Comparison of ENCODE assay signal across 9 mouse cellular contexts in genomic region chr14:75527464-75528190, GRCm38 (mm10).
DNase-seq lines count a peak whose midpoint lies in the region; ATAC-seq and TF ChIP-seq lines count a peak whose summit lies in the region.
"Had no signal": no experiment of that assay in that cellular context is flagged by ENCODE, and none has a peak within 500 bp of the region (broad histone marks: within the 10 kb centered on the region; RNA-seq: fewer than 3 reads in every experiment).

No protein-coding gene starts in this region.

- peak; percentile 78 for DNase-seq in kidney, adult 11 months
- peak; percentile 80 for DNase-seq in adrenal gland, postnatal 14 days
- DNase-seq in left cerebral cortex, postnatal 14 days (ENCODE audit: low spot score in 2 of 2) = peak; percentile 83 to 93
- DNase-seq in retina, postnatal 7 days (ENCODE audit: low read depth, low spot score) = peak; percentile 43
- no peak for DNase-seq in liver, postnatal 0 days

- H3K9ac ChIP-seq in kidney, embryonic 16.5 days (replicated peaks; ENCODE audit: low read length) = no peak overlapping the region
- H3K9ac ChIP-seq in forebrain, embryonic 15.5 days (replicated peaks) = no peak overlapping the region
- no peak overlapping the region for H3K9ac ChIP-seq in hindbrain, embryonic 15.5 days
- H3K9ac ChIP-seq in liver, postnatal 0 days (replicated peaks) = no peak overlapping the region
- H3K9ac ChIP-seq: embryonic facial prominence, embryonic 12.5 days had no signal

- no peaks in the 10 kb centered on the region for H3K36me3 ChIP-seq in kidney, embryonic 16.5 days (ENCODE audit: insufficient read depth, low read length)
- no peaks in the 10 kb centered on the region for H3K36me3 ChIP-seq in forebrain, embryonic 15.5 days
- H3K36me3 ChIP-seq in hindbrain, embryonic 15.5 days = no peaks in the 10 kb centered on the region
- H3K36me3 ChIP-seq in liver, postnatal 0 days (replicated peaks; ENCODE audit: insufficient read depth, low read length) = no peaks in the 10 kb centered on the region
- H3K36me3 ChIP-seq: embryonic facial prominence, embryonic 12.5 days had no signal

- intact Hi-C loops in left cerebral cortex, postnatal 14 days (cut with DNase I) = loop anchor here (5.0 kb wide), 1 partner anchor 70 kb away; the partner anchor contains the start of gene Siah3

- 61% methylated on average over 10 of the region's 10 CpGs for WGBS in kidney, embryonic 16.5 days
- WGBS in forebrain, embryonic 15.5 days = 16% methylated on average over 10 of the region's 10 CpGs
- WGBS in hindbrain, embryonic 15.5 days = 33% methylated on average over 10 of the region's 10 CpGs
- WGBS in liver, postnatal 0 days (ENCODE audit: insufficient replicate concordance) = 74% methylated on average over 10 of the region's 10 CpGs

- ATAC-seq in kidney, embryonic 16.5 days (ENCODE audit: low FRiP score, low TSS enrichment) = no peak
- ATAC-seq in forebrain, embryonic 15.5 days (replicated peaks) = peak; percentile 94
- peak; percentile 85 for ATAC-seq in hindbrain, embryonic 15.5 days (ENCODE audit: low FRiP score, low read depth)
- ATAC-seq in liver, postnatal 0 days = no peak

- no peak for TF ChIP-seq EP300 in liver, postnatal 0 days (IDR thresholded peaks at IDR 0.05; ENCODE audit: low read depth)

- no peak overlapping the region for H3K27ac ChIP-seq in kidney, embryonic 16.5 days (ENCODE audit: low read length)
- H3K27ac ChIP-seq in forebrain, embryonic 15.5 days (replicated peaks) = peak overlapping the region; percentile 93
- H3K27ac ChIP-seq in hindbrain, embryonic 15.5 days (replicated peaks) = peak overlapping the region; percentile 72
- no peak overlapping the region for H3K27ac ChIP-seq in liver, postnatal 0 days (ENCODE audit: low read depth)
- H3K27ac ChIP-seq: embryonic facial prominence, embryonic 12.5 days had no signal

- no peak overlapping the region for H3K4me3 ChIP-seq in kidney, embryonic 16.5 days (ENCODE audit: low read length)
- H3K4me3 ChIP-seq in forebrain, embryonic 15.5 days = no peak overlapping the region
- H3K4me3 ChIP-seq in hindbrain, embryonic 15.5 days = no peak overlapping the region
- H3K4me3 ChIP-seq in liver, postnatal 0 days (ENCODE audit: low read depth, low read length) = no peak overlapping the region
- H3K4me3 ChIP-seq: embryonic facial prominence, embryonic 12.5 days had no signal

- H3K4me1 ChIP-seq in kidney, embryonic 16.5 days (ENCODE audit: insufficient read depth, low read length) = peaks cover 10% of the 10 kb centered on the region; the same call in 1 of the 2 replicates
- peaks cover 33% of the 10 kb centered on the region for H3K4me1 ChIP-seq in forebrain, embryonic 15.5 days
- peaks cover 12% of the 10 kb centered on the region for H3K4me1 ChIP-seq in hindbrain, embryonic 15.5 days (replicated peaks)
- no peaks in the 10 kb centered on the region; the same call in 1 of the 2 replicates for H3K4me1 ChIP-seq in liver, postnatal 0 days (ENCODE audit: insufficient read depth)

- TF ChIP-seq CTCF in liver, postnatal 0 days (IDR thresholded peaks at IDR 0.05; ENCODE audit: low read depth) = no peak

- H3K27me3 ChIP-seq in kidney, embryonic 16.5 days (ENCODE audit: insufficient read depth, low read length) = no peaks in the 10 kb centered on the region
- H3K27me3 ChIP-seq in forebrain, embryonic 15.5 days = no peaks in the 10 kb centered on the region
- H3K27me3 ChIP-seq in hindbrain, embryonic 15.5 days = no peaks in the 10 kb centered on the region
- no peaks in the 10 kb centered on the region for H3K27me3 ChIP-seq in liver, postnatal 0 days (ENCODE audit: insufficient read depth, low read length)
- H3K27me3 ChIP-seq: embryonic facial prominence, embryonic 12.5 days had no signal

- H3K4me2 ChIP-seq in kidney, embryonic 16.5 days (replicated peaks; ENCODE audit: low read depth, low read length) = no peak overlapping the region
- no peak overlapping the region; the same call in 1 of the 2 replicates for H3K4me2 ChIP-seq in forebrain, embryonic 15.5 days (replicated peaks)
- peak overlapping the region; percentile 4; the same call in 1 of the 2 replicates for H3K4me2 ChIP-seq in hindbrain, embryonic 15.5 days
- no peak overlapping the region for H3K4me2 ChIP-seq in liver, postnatal 0 days (ENCODE audit: low read depth, low read length)
- H3K4me2 ChIP-seq: embryonic facial prominence, embryonic 12.5 days had no signal

- H3K9me3 ChIP-seq in kidney, embryonic 16.5 days (ENCODE audit: low read length) = no peaks in the 10 kb centered on the region
- no peaks in the 10 kb centered on the region for H3K9me3 ChIP-seq in forebrain, embryonic 15.5 days
- no peaks in the 10 kb centered on the region for H3K9me3 ChIP-seq in hindbrain, embryonic 15.5 days
- H3K9me3 ChIP-seq in liver, postnatal 0 days (ENCODE audit: low read length) = no peaks in the 10 kb centered on the region
- H3K9me3 ChIP-seq: embryonic facial prominence, embryonic 12.5 days had no signal

Comparison
In these comparisons a context has a peak if more than half of its experiments do, and no peak if none do; other contexts are left out.
1. ATAC-seq: peak in forebrain, embryonic 15.5 days (single experiment) and hindbrain, embryonic 15.5 days (single experiment); none in kidney, embryonic 16.5 days (single experiment) and liver, postnatal 0 days (single experiment).
2. H3K27ac ChIP-seq: peak in forebrain, embryonic 15.5 days (single experiment) and hindbrain, embryonic 15.5 days (single experiment); none in kidney, embryonic 16.5 days (single experiment) and liver, postnatal 0 days (single experiment).